Mouse (Mus musculus) stomach, embryonic 14.5 days (tissue): ENCODE results near the gene Gm6592. TPM values are rescaled to one million over a fixed set of nuclear protein-coding genes. Genes with fewer than 3 reads are reported as not detected.
"Not testable (repeated sequence)": the region's sequence is repeated elsewhere in the genome, so short reads cannot be mapped to it uniquely, and the experiment has no call there.

Experiments
- ATAC-seq: fragments of 200-750 bp; cut with Nextera tagmentation; 2 replicates; pipeline ENCODE4 v1.8.0; 2017; ENCODE audit warnings: low read depth, moderate TSS enrichment; ENCODE audit not compliant: insufficient number of reproducible peaks, insufficient read depth, low FRiP score
- H3K27ac ChIP-seq: fragments of 300-500 bp; sonication (generic); 2 replicates; pipeline ENCODE4 v1.5.1; 2014; ENCODE audit warnings: mild to moderate bottlenecking, low read length, moderate library complexity, mixed read lengths
- H3K27me3 ChIP-seq: fragments of 300-500 bp; sonication (generic); 2 replicates; pipeline ENCODE4 v1.6.1; 2014; ENCODE audit warnings: low read length, control low read depth, mixed read lengths; ENCODE audit not compliant: control insufficient read depth, insufficient read depth
- H3K36me3 ChIP-seq: fragments of 300-500 bp; sonication (generic); 2 replicates; pipeline ENCODE4 v1.6.1; 2014; ENCODE audit warnings: mild to moderate bottlenecking, control low read depth, low read length, moderate library complexity, mixed read lengths; ENCODE audit not compliant: control insufficient read depth, insufficient read depth
- H3K4me1 ChIP-seq: fragments of 300-500 bp; sonication (generic); 2 replicates; pipeline ENCODE4 v1.6.1; 2014; ENCODE audit warnings: low read length, control low read depth, mixed read lengths; ENCODE audit not compliant: control insufficient read depth, insufficient read depth
- H3K4me2 ChIP-seq: fragments of 300-500 bp; sonication (generic); replicated peaks from 2 replicates; pipeline ENCODE4 v1.6.1; 2014; ENCODE audit warnings: low read depth, low read length, control low read depth
- H3K4me3 ChIP-seq: fragments of 300-500 bp; sonication (generic); 2 replicates; pipeline ENCODE4 v1.5.1; 2014; ENCODE audit warnings: low read depth, low read length, control low read depth
- H3K9ac ChIP-seq: fragments of 300-500 bp; sonication (generic); replicated peaks from 2 replicates; pipeline ENCODE4 v1.6.1; 2014; ENCODE audit warnings: low read depth, mild to moderate bottlenecking, control low read depth, low read length, moderate library complexity, mixed read lengths
- H3K9me3 ChIP-seq: fragments of 300-500 bp; sonication (generic); 2 replicates; pipeline ENCODE4 v1.6.1; 2016; ENCODE audit warnings: low read depth, low read length, control low read depth; ENCODE audit not compliant: control insufficient read depth
- WGBS: fragments of 180-500 bp; shearing (Covaris S2); extraction: QIAGEN DNeasy Blood & Tissue Kit; methylation state at CpG from one replicate; pipeline ENCODE4 v1.1.7; 2014; 5-methylcytosine and 5-hydroxymethylcytosine counted together
- polyA plus RNA-seq: library from polyadenylated mRNA; unstranded; fragments of >200 nt; fragmentation: Nextera tagmentation; extraction: Ambion mirVana; gene quantifications from 2 replicates; pipeline ENCODE4 v1.2.1, GENCODE M21; 2014

Gene Gm6592
- not detected in 2 replicates for polyA plus RNA-seq

DNA sequence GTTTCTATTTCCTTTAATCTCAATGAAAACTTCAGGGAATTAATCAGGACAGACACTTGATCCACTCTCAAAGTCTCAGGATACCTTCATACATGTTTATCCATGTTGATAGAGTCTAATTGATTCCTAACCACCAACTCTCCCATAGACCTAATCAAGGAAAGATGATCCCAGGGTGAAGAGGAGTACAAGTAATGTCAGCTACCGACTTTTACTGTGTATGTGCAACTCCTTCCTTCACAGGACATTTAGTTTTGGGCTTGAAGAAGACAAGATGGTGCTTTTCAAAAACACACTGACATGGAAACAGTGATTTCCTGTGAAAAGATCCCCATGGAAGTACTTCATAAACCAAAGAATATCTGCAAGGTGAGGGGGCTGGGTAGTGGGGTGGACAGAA, at the start of gene Gm6592:
Gene Gm6592, plus strand, starts transcription at position 301 of the 400 bp plus-strand sequence.
- H3K4me3 ChIP-seq: no peak within 1 kb of the TSS
- no peaks in the 10 kb centered on the region for H3K4me1 ChIP-seq
- H3K4me2 ChIP-seq: no peak within 1 kb of the TSS
- H3K27ac ChIP-seq: no peak within 1 kb of the TSS
- no peaks in the 10 kb centered on the region for H3K36me3 ChIP-seq
- ATAC-seq: no peak
- H3K27me3 ChIP-seq: no peaks in the 10 kb centered on the region
- WGBS: 66% methylated on average over 1 of the region's 1 CpGs
- H3K9me3 ChIP-seq: no peaks in the 10 kb centered on the region
- H3K9ac ChIP-seq: no peak within 1 kb of the TSS

- not testable (repeated sequence) for H3K4me3 ChIP-seq, H3K27ac ChIP-seq, H3K27me3 ChIP-seq, H3K36me3 ChIP-seq, H3K9me3 ChIP-seq, H3K9ac ChIP-seq, H3K4me2 ChIP-seq, ATAC-seq, H3K4me1 ChIP-seq
- WGBS: 78% methylated on average over 4 of the region's 4 CpGs
Observed at GRCm38 (mm10) chrX:8803391-8803790, 40.4 kb upstream of the Gm6592 start, which contains the start of gene Ssxb5. Ssxb5 (plus strand) TSS chrX:8803691.

- Histone ChIP-seq H3K36me3 (no peaks in the 10 kb centered on the region), H3K27me3 (no peaks in the 10 kb centered on the region), H3K9me3 (no peaks in the 10 kb centered on the region), H3K4me2 (no peak overlapping the region), H3K27ac (no peak overlapping the region), H3K9ac (no peak overlapping the region), H3K4me3 (no peak overlapping the region), H3K4me1 (no peaks in the 10 kb centered on the region)
- no peak for ATAC-seq
Observed at GRCm38 (mm10) chrX:8832043-8832442, 11.8 kb upstream of the Gm6592 start.

DNA sequence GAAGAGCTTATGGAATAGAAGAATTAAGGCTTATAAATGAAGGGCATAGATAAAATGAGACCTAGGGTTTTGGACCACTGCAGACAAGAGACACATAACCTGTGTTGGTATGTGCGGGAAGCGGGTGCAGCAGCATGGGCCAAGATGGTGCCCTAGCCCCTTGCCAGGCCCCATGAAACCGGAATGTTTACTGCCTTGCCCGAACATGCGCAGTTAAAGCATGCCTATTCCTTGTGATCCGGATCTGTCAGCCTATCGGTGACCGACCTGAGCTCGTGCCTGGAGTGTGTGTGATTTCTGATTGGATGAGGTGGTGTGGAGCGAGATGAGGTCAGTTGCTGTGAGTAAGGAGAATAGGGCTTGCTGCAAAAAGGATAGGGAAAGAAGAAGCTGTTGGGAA, 8.7 kb downstream of the Gm6592 start:
- WGBS: 86% methylated on average over 10 of the region's 10 CpGs
- Histone ChIP-seq H3K27ac (no peak overlapping the region), H3K36me3 (no peaks in the 10 kb centered on the region), H3K27me3 (no peaks in the 10 kb centered on the region), H3K9me3 (no peaks in the 10 kb centered on the region), H3K9ac (no peak overlapping the region), H3K4me1 (no peaks in the 10 kb centered on the region), H3K4me3 (no peak overlapping the region), H3K4me2 (no peak overlapping the region)
- ATAC-seq: no peak

DNA sequence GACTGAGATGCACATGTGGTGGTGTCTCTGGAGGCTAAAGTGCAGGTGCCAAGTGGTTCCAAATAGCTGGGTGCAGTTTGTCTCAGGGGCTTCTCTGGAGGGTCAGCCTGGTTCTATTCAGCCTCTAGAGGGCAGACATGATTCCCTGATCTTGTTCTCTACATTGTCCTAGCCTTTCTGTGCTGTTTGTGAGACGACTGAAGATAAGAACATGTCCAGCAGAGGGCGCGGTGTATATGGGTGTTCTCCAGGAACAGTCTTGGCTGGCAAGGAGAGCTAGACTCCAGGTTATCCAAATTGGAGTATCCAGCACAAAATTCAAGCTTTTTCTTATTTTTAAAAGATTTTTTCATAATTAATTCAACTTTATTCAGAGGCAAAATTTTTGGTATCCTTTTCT, 20.5 kb downstream of the Gm6592 start:
- ATAC-seq, H3K27me3 ChIP-seq, H3K4me2 ChIP-seq, H3K4me1 ChIP-seq, H3K36me3 ChIP-seq, H3K4me3 ChIP-seq, H3K27ac ChIP-seq, H3K9ac ChIP-seq, H3K9me3 ChIP-seq: not testable (repeated sequence)
- WGBS: 10% methylated on average over 3 of the region's 3 CpGs

- not testable (repeated sequence) for H3K9me3 ChIP-seq, H3K27ac ChIP-seq, ATAC-seq
Observed at GRCm38 (mm10) chrX:8873953-8874352, 30.2 kb downstream of the Gm6592 start, which contains the start of gene Gm5751. Gm5751 (plus strand) TSS chrX:8874253.

GRCm38 (mm10) chrX:8884336-8884735, 40.5 kb downstream of the Gm6592 start:
- Histone ChIP-seq H3K27me3 (no peaks in the 10 kb centered on the region), H3K9me3 (no peaks in the 10 kb centered on the region), H3K4me2 (no peak overlapping the region), H3K4me3 (no peak overlapping the region), H3K36me3 (no peaks in the 10 kb centered on the region), H3K9ac (no peak overlapping the region), H3K4me1 (no peaks in the 10 kb centered on the region), H3K27ac (no peak overlapping the region)
- no peak for ATAC-seq
- 72% methylated on average over 4 of the region's 4 CpGs for WGBS

More at GRCm38 (mm10) chrX:8873953-8874352, 30.2 kb downstream of the Gm6592 start, which contains the start of gene Gm5751:
- not testable (repeated sequence) for H3K9ac ChIP-seq, H3K4me2 ChIP-seq, H3K27me3 ChIP-seq, H3K4me1 ChIP-seq, H3K4me3 ChIP-seq, H3K36me3 ChIP-seq
- WGBS: 90% methylated on average over 3 of the region's 4 CpGs

GRCm38 (mm10) chrX:8891975-8892342, 48.2 kb downstream of the Gm6592 start:
- H3K27ac ChIP-seq: no peak overlapping the region
- H3K27me3 ChIP-seq: no peaks in the 10 kb centered on the region
- peak; percentile 20; the same call in 1 of the 2 replicates for ATAC-seq
- no peaks in the 10 kb centered on the region for H3K4me1 ChIP-seq
- peak overlapping the region; percentile 46 for H3K4me2 ChIP-seq
- no peaks in the 10 kb centered on the region for H3K9me3 ChIP-seq
- H3K36me3 ChIP-seq: no peaks in the 10 kb centered on the region
- H3K4me3 ChIP-seq: peak overlapping the region; percentile 47
- 39% methylated on average over 3 of the region's 9 CpGs for WGBS
- H3K9ac ChIP-seq: no peak overlapping the region
